Mouse (Mus musculus): ENCODE results near the gene Gm12394. TPM values are rescaled to one million over a fixed set of nuclear protein-coding genes. Genes with fewer than 3 reads are reported as not detected.
"Not testable (repeated sequence)": the region's sequence is repeated elsewhere in the genome, so short reads cannot be mapped to it uniquely, and the experiment has no call there.

Gene Gm12394
- 0.06 and 0.13 TPM in 2 replicates for polyA plus RNA-seq (2015; fragmentation: Nextera tagmentation; extraction: Ambion mirVana)

GRCm38 (mm10) chr4:42856671-42857070, at the start of gene Gm12394:
Gene Gm12394, minus strand, starts transcription at chr4:42856771.
- H3K36me3 ChIP-seq (ENCODE audit: control insufficient read depth, insufficient read depth, low read length); H3K4me3 ChIP-seq (ENCODE audit: low read length); H3K4me2 ChIP-seq (ENCODE audit: low read depth, low read length); H3K27me3 ChIP-seq (replicated peaks; ENCODE audit: control insufficient read depth, insufficient read depth, low read length); H3K9me3 ChIP-seq (ENCODE audit: control insufficient read depth, low read length); H3K27ac ChIP-seq (ENCODE audit: low read length); H3K4me1 ChIP-seq (ENCODE audit: control insufficient read depth, insufficient read depth, low read length); H3K9ac ChIP-seq (ENCODE audit: low read depth, low read length); ATAC-seq: not testable (repeated sequence)
- 70% methylated on average over 1 of the region's 1 CpGs for WGBS

GRCm38 (mm10) chr4:42904966-42905365, 48.4 kb upstream of the Gm12394 start:
- H3K4me2 ChIP-seq (ENCODE audit: low read depth, low read length), result no peak overlapping the region
- H3K27ac ChIP-seq (ENCODE audit: low read length), result no peak overlapping the region
- no peak overlapping the region for H3K4me3 ChIP-seq (ENCODE audit: low read length)
- no peaks in the 10 kb centered on the region for H3K9me3 ChIP-seq (ENCODE audit: control insufficient read depth, low read length)
- H3K4me1 ChIP-seq (ENCODE audit: control insufficient read depth, insufficient read depth, low read length), result no peaks in the 10 kb centered on the region
- WGBS, result 82% methylated on average over 6 of the region's 6 CpGs
- H3K9ac ChIP-seq (ENCODE audit: low read depth, low read length), result no peak overlapping the region
- ATAC-seq, result no peak
- H3K36me3 ChIP-seq (ENCODE audit: control insufficient read depth, insufficient read depth, low read length), result no peaks in the 10 kb centered on the region
- H3K27me3 ChIP-seq (replicated peaks; ENCODE audit: control insufficient read depth, insufficient read depth, low read length), result no peaks in the 10 kb centered on the region

- Histone ChIP-seq H3K4me3 (ENCODE audit: low read length) (no peak overlapping the region), H3K36me3 (ENCODE audit: control insufficient read depth, insufficient read depth, low read length) (no peaks in the 10 kb centered on the region), H3K4me2 (ENCODE audit: low read depth, low read length) (no peak overlapping the region), H3K9me3 (ENCODE audit: control insufficient read depth, low read length) (no peaks in the 10 kb centered on the region), H3K4me1 (ENCODE audit: control insufficient read depth, insufficient read depth, low read length) (no peaks in the 10 kb centered on the region), H3K27ac (ENCODE audit: low read length) (no peak overlapping the region), H3K9ac (ENCODE audit: low read depth, low read length) (no peak overlapping the region), H3K27me3 (replicated peaks; ENCODE audit: control insufficient read depth, insufficient read depth, low read length) (no peaks in the 10 kb centered on the region)
- ATAC-seq, result no peak
- WGBS, result 87% methylated on average over 3 of the region's 3 CpGs
These were observed 48.0 kb upstream of the Gm12394 start for GRCm38 (mm10) chr4:42904523-42904922.

GRCm38 (mm10) chr4:42903942-42904341, 47.4 kb upstream of the Gm12394 start:
- H3K4me3 ChIP-seq (ENCODE audit: low read length), result no peak overlapping the region
- no peaks in the 10 kb centered on the region for H3K36me3 ChIP-seq (ENCODE audit: control insufficient read depth, insufficient read depth, low read length)
- no peaks in the 10 kb centered on the region for H3K4me1 ChIP-seq (ENCODE audit: control insufficient read depth, insufficient read depth, low read length)
- H3K4me2 ChIP-seq (ENCODE audit: low read depth, low read length), result no peak overlapping the region
- no peaks in the 10 kb centered on the region for H3K9me3 ChIP-seq (ENCODE audit: control insufficient read depth, low read length)
- no peak overlapping the region for H3K9ac ChIP-seq (ENCODE audit: low read depth, low read length)
- H3K27ac ChIP-seq (ENCODE audit: low read length), result no peak overlapping the region
- no peaks in the 10 kb centered on the region for H3K27me3 ChIP-seq (replicated peaks; ENCODE audit: control insufficient read depth, insufficient read depth, low read length)
- ATAC-seq, result no peak
- 47% methylated on average over 1 of the region's 1 CpGs for WGBS

GRCm38 (mm10) chr4:42902730-42903129, 46.2 kb upstream of the Gm12394 start:
- no peak for ATAC-seq
- H3K9ac ChIP-seq (ENCODE audit: low read depth, low read length), result no peak overlapping the region

GRCm38 (mm10) chr4:42902174-42902573, 45.6 kb upstream of the Gm12394 start:
- H3K9ac ChIP-seq (ENCODE audit: low read depth, low read length), result no peak overlapping the region
- H3K4me3 ChIP-seq (ENCODE audit: low read length), result no peak overlapping the region
- no peak overlapping the region for H3K27ac ChIP-seq (ENCODE audit: low read length)
- no peak overlapping the region for H3K4me2 ChIP-seq (ENCODE audit: low read depth, low read length)
- H3K27me3 ChIP-seq (replicated peaks; ENCODE audit: control insufficient read depth, insufficient read depth, low read length), result no peaks in the 10 kb centered on the region
- no peaks in the 10 kb centered on the region for H3K4me1 ChIP-seq (ENCODE audit: control insufficient read depth, insufficient read depth, low read length)
- no peaks in the 10 kb centered on the region for H3K36me3 ChIP-seq (ENCODE audit: control insufficient read depth, insufficient read depth, low read length)
- no peak for ATAC-seq
- 50% methylated on average over 9 of the region's 9 CpGs for WGBS
- no peaks in the 10 kb centered on the region for H3K9me3 ChIP-seq (ENCODE audit: control insufficient read depth, low read length)

More at GRCm38 (mm10) chr4:42902730-42903129, 46.2 kb upstream of the Gm12394 start:
- Histone ChIP-seq H3K27me3 (replicated peaks; ENCODE audit: control insufficient read depth, insufficient read depth, low read length) (no peaks in the 10 kb centered on the region), H3K4me3 (ENCODE audit: low read length) (no peak overlapping the region), H3K36me3 (ENCODE audit: control insufficient read depth, insufficient read depth, low read length) (no peaks in the 10 kb centered on the region), H3K4me1 (ENCODE audit: control insufficient read depth, insufficient read depth, low read length) (no peaks in the 10 kb centered on the region), H3K27ac (ENCODE audit: low read length) (no peak overlapping the region), H3K4me2 (ENCODE audit: low read depth, low read length) (no peak overlapping the region), H3K9me3 (ENCODE audit: control insufficient read depth, low read length) (no peaks in the 10 kb centered on the region)
- WGBS, result 90% methylated on average over 5 of the region's 5 CpGs

GRCm38 (mm10) chr4:42900878-42901277, 44.3 kb upstream of the Gm12394 start:
- ATAC-seq, result no peak
- Histone ChIP-seq H3K27ac (ENCODE audit: low read length) (no peak overlapping the region), H3K9me3 (ENCODE audit: control insufficient read depth, low read length) (no peaks in the 10 kb centered on the region), H3K36me3 (ENCODE audit: control insufficient read depth, insufficient read depth, low read length) (no peaks in the 10 kb centered on the region), H3K4me3 (ENCODE audit: low read length) (no peak overlapping the region), H3K4me1 (ENCODE audit: control insufficient read depth, insufficient read depth, low read length) (no peaks in the 10 kb centered on the region), H3K9ac (ENCODE audit: low read depth, low read length) (no peak overlapping the region), H3K27me3 (replicated peaks; ENCODE audit: control insufficient read depth, insufficient read depth, low read length) (no peaks in the 10 kb centered on the region), H3K4me2 (ENCODE audit: low read depth, low read length) (no peak overlapping the region)
- 61% methylated on average over 5 of the region's 5 CpGs for WGBS

- H3K27ac ChIP-seq (ENCODE audit: low read length), result no peak overlapping the region
- H3K4me2 ChIP-seq (ENCODE audit: low read depth, low read length), result no peak overlapping the region
- no peaks in the 10 kb centered on the region for H3K9me3 ChIP-seq (ENCODE audit: control insufficient read depth, low read length)
- no peak overlapping the region for H3K9ac ChIP-seq (ENCODE audit: low read depth, low read length)
- no peak for ATAC-seq
- H3K27me3 ChIP-seq (replicated peaks; ENCODE audit: control insufficient read depth, insufficient read depth, low read length), result no peaks in the 10 kb centered on the region
- no peak overlapping the region for H3K4me3 ChIP-seq (ENCODE audit: low read length)
- H3K36me3 ChIP-seq (ENCODE audit: control insufficient read depth, insufficient read depth, low read length), result no peaks in the 10 kb centered on the region
- H3K4me1 ChIP-seq (ENCODE audit: control insufficient read depth, insufficient read depth, low read length), result no peaks in the 10 kb centered on the region
- 35% methylated on average over 3 of the region's 3 CpGs for WGBS
These were observed 42.3 kb upstream of the Gm12394 start for GRCm38 (mm10) chr4:42898914-42899313.

GRCm38 (mm10) chr4:42895118-42895517, 38.5 kb upstream of the Gm12394 start:
- WGBS, result 70% methylated on average over 7 of the region's 7 CpGs
- Histone ChIP-seq H3K27ac (ENCODE audit: low read length) (no peak overlapping the region), H3K27me3 (replicated peaks; ENCODE audit: control insufficient read depth, insufficient read depth, low read length) (no peaks in the 10 kb centered on the region), H3K4me3 (ENCODE audit: low read length) (no peak overlapping the region), H3K4me2 (ENCODE audit: low read depth, low read length) (no peak overlapping the region), H3K9ac (ENCODE audit: low read depth, low read length) (no peak overlapping the region), H3K9me3 (ENCODE audit: control insufficient read depth, low read length) (no peaks in the 10 kb centered on the region), H3K4me1 (ENCODE audit: control insufficient read depth, insufficient read depth, low read length) (no peaks in the 10 kb centered on the region), H3K36me3 (ENCODE audit: control insufficient read depth, insufficient read depth, low read length) (no peaks in the 10 kb centered on the region)
- no peak for ATAC-seq

GRCm38 (mm10) chr4:42891176-42891575, 34.6 kb upstream of the Gm12394 start:
- no peaks in the 10 kb centered on the region for H3K4me1 ChIP-seq (ENCODE audit: control insufficient read depth, insufficient read depth, low read length)
- ATAC-seq, result no peak
- no peak overlapping the region for H3K27ac ChIP-seq (ENCODE audit: low read length)
- no peak overlapping the region for H3K9ac ChIP-seq (ENCODE audit: low read depth, low read length)
- no peaks in the 10 kb centered on the region for H3K27me3 ChIP-seq (replicated peaks; ENCODE audit: control insufficient read depth, insufficient read depth, low read length)
- no peaks in the 10 kb centered on the region for H3K9me3 ChIP-seq (ENCODE audit: control insufficient read depth, low read length)
- no peak overlapping the region for H3K4me3 ChIP-seq (ENCODE audit: low read length)
- 67% methylated on average over 7 of the region's 7 CpGs for WGBS
- no peaks in the 10 kb centered on the region for H3K36me3 ChIP-seq (ENCODE audit: control insufficient read depth, insufficient read depth, low read length)
- no peak overlapping the region for H3K4me2 ChIP-seq (ENCODE audit: low read depth, low read length)
